Mouse (Mus musculus): ENCODE results near the gene Trak1. TPM values are rescaled to one million over a fixed set of nuclear protein-coding genes. Genes with fewer than 3 reads are reported as not detected.

Trak1 gene
- 10 to 100 TPM; 49.9 to 61.2 TPM for total RNA-seq (2023)

GRCm38 (mm10) chr9:121297171-121298064 lies at the start of gene Trak1:
TSS of gene Trak1 (plus strand) at chr9:121297502.

GRCm38 (mm10) chr9:121277118-121278060 lies 19.9 kb upstream of the Trak1 start, which contains the start of gene Ulk4:
TSS of gene Ulk4 (minus strand) at chr9:121277197.

GRCm38 (mm10) chr9:121495529-121495928 lies 198.2 kb downstream of the Trak1 start, which contains the start of gene Cck:
TSS of gene Cck (minus strand) at chr9:121495694.

Other genes starting within 250 kb of the Trak1 start
- under 1 TPM; 0.29 to 0.80 TPM for gene Ulk4, start 20.3 kb upstream of the Trak1 start, total RNA-seq (2023)
- gene Cck, start 198.2 kb downstream of the Trak1 start, total RNA-seq (2023) = not detected

Data from neutrophil, adult 59 days (primary cell).